Mouse (Mus musculus) induced T-regulatory cell, adult 2 months (primary cell): ENCODE data around the gene Ndufv1.
"Not testable (repeated sequence)": the region's sequence is repeated elsewhere in the genome, so short reads cannot be mapped to it uniquely, and the experiment has no call there.

Experiments used
- DNase-seq: peaks from one replicate; pipeline ENCODE4 v3.0.0-alpha.2; 2012; ENCODE audit warnings: low read depth

The Ndufv1 gene

DNA sequence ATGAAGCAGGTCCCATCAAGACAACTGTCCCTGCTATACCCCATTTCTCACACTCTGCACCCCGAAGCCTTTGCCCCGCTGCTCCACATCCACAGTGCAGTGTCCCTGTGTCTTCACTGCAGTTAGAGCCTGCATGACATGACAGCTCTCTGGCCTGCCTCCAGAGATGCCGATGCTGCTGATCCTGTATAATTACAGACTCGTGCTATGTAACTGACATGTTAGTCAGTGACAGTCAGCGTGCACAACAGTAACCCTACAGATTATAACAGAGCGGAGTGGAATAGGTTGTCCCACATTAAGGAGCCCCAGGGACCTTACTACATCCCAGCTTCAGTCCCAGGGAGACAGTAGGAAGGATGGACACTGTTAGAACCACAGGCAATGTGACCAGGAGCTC is 38.0 kb downstream of the Ndufv1 start:
- DNase-seq, result not testable (repeated sequence)

DNA sequence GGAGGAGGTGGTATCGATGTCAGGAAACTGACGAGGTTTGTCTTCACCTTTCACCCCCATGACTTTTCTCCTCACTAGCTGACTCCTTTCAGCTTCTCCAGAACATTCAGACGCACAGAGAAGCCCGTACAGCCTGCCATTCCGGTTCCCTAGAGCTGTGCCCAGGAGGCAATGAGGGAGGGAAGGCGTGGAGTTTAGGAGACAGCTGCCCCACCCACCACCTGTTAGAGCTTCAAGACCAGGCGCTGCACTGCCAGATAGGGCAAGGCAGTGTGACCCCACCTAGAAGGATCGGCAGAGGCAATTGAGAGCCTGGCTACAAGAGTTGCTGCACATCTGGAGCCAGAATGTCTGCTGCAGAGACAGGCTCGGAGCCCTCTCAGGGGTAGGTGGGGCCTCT is 40.4 kb downstream of the Ndufv1 start, which contains the start of gene Aldh3b2:
Aldh3b2 (plus strand) TSS at position 100 of the 400 bp plus-strand sequence.
- DNase-seq, result no peak

DNA sequence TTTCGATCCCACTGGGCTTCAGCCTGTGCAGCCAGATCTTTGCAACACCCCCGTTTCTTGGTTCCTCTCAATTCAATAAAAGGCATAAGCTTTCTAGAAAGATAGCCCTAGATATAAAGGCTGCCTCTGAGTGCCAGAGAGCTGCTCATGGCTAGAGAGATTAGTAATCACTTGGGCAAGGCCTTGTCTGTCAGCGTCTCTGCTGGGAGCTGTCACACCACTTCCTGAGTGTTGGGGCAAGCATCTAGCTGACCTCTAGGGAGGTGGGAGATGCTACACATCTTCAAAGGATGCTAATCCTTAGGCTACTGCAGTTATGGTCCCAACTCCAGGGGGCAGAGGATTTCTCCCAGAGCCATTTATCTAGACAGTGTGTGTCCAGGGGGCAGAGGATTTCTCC is 45.3 kb downstream of the Ndufv1 start:
- no peak for DNase-seq

DNA sequence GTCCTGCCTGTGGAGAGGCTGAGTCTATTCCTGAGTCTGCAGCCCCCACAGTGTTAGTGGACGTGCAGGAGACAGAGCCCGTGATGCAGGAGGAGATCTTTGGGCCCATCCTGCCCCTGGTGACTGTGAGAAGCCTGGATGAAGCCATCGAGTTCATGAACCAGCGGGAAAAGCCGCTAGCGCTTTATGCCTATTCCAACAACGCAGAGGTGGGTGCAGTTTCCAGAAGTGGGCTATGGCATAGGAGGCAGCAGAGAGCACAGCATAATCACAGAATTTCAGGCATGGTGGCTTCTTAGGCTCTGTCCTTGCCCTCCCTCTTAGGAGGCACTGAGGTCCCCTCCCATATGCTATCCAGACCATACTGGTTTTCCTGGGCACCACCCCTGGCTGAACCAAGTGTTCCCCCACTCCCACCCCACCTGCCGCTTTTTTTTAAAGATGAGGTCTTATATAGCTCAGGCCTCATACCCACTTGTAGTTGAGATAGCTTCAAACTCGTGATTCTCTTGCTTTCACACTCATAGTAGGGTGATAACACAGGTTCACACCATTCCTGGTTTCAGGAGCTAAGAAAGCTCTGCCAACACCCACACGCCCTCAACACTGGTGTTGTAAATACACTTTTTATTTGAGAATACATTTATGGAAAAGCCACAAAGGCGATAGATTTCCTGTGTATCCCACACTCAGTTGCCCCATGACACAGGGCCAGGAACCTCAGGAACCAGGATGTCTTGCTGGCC is 46.1 kb downstream of the Ndufv1 start:
- DNase-seq, result no peak

DNA sequence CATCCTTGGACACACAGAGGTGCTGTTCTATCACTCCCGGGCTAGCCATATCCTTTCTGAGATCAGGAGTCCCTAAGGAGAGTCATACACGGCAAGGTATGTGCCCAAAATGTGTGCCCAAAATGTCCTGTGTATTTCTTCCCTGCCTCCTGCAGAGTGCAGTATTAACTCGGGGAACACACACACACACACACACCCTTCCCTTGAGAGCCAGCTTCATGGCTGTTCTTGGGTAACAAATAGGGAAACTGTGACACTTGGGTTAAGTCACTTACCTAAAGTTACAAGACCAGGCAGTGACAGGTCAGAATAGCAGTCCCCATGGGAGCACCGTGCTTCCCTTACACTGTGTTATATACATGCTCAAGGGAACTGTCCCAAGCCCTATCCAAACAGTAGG is 48.6 kb downstream of the Ndufv1 start:
- no peak for DNase-seq

DNA sequence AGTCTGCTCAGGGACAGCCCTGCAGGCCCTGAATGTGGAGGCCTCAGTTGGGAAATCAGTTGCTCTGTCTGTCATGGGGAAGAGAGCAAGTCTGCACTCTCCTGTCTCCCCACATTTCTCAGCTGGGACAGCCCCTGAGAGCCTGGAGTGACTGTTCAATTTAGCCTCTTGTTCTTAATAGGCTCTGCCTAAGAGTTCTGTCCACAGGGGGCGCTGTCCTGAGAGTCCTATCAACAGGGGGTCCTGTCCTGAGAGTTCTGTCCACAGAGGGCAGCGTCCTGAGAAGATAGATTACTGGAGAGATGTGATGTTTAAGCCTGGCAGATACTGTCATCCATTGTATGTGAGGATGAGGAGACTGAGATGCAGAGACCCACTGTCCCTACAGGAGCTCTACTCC is 50.1 kb downstream of the Ndufv1 start:
- DNase-seq, result peak; percentile 53

DNA sequence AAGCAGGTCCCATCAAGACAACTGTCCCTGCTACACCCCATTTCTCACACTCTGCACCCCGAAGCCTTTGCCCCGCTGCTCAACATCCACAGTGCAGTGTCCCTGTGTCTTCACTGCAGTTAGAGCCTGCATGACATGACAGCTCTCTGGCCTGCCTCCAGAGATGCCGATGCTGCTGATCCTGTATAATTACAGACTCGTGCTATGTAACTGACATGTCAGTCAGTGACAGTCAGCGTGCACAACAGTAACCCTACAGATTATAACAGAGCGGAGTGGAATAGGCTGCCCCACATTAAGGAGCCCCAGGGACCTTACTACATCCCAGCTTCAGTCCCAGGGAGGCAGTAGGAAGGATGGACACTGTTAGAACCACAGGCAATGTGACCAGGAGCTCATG is 50.8 kb downstream of the Ndufv1 start:
- DNase-seq, result not testable (repeated sequence)

DNA sequence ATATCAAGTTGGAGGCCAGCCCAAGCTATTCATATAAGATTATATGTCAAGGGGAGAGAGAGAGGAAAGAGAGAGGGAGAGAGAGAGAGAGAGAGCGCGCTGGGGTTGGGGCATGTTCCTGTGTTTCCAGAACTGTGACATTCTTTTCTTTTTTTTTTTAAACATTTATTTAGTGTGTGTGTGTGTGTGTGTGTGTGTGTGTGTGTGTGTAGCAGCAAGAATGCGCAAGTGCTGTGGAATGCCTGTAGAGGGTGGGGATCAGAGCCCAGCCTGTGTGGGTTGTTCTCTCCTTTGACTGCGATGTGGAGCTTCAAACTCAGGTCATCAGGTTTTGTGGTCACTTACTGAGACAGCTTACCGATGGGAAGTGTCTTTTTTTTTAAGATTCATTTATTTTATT is 52.4 kb downstream of the Ndufv1 start:
- no peak for DNase-seq

DNA sequence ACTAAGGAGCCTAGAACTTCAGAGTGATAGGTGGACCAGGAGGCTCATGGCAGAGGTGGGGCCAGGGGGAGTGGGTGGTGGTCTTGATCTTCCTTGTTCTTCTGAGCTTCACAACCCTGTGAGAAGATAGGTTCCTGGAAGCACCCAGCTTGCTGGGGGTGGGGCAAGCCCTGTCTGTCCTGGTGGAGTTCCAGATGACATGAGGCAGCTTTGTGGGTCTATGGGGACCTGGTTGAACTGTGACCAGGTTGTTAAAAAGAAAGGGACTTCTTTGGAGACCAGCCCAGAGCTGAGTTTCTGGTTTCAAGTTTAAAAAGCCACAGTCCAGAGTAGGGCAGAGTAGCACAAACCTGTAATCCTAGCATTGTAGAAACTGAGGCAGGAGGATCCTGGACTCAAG is 53.6 kb downstream of the Ndufv1 start:
- no peak for DNase-seq

DNA sequence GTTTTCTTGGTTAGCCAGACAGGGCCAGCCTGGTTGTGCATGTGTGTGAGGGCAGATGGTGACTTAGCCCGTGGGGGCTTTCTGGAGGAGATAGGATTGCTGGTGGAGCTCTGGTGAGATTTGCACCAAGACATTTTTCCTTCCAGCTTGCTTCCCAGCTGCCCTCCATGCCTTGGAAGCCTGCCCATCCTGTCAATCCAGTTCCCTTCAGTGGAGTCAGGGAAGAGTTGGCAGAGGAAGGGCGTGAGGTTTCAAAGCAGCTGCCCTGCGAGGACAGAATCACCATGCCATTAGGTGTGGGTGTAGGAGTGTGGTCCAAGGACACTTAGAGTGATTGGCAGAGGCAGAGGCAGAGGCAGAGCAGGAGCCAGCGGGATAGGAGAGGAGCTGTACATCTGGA is 54.1 kb downstream of the Ndufv1 start, which contains the start of gene Aldh3b3:
Aldh3b3 (plus strand) TSS at position 176 of the 400 bp plus-strand sequence.
- no peak for DNase-seq
